Mouse (Mus musculus): ENCODE measurements around the gene Vps35l.

The Vps35l gene

DNA sequence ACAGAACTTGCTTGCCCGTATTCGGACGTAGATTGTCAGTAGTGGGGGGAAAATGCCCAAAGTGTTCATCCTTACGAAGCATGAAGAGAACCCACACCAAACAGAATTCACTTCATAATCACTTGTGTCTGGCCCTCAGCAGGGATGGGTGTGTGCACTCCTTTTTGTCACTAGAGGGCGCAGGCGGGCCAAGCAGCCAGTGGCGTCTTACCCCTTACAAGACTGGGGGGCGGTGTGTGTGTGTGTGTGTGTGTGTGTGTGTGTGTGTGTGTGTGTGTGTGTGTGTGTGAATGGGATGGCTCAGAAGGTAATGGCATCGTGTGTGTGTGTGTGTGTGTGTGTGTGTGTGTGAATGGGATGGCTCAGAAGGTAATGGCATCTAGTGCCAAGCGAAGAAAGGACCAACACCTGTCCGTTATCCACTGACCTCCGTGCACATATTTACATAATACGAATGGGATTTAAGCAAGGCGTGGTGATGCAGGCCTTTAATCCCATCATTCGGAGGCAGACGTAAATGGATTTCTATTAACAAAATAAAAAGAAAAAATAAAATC lies at the start of gene Vps35l:
Gene Vps35l, plus strand, starts transcription at position 252 of the 557 bp plus-strand sequence.
- ChIA-PET POLR2A (interaction anchor here (0.6 to 2.6 kb wide), 67 partner anchors 8 to 611 kb away, joined by 3 to 27 read pairs (median 5); partner anchors contain the start of genes Gprc5b (in 3 of the 4), Arl6ip1 (in 2 of the 4), Ccp110 (in 2 of the 4) and Gde1 (in 1 of the 4)), CTCF (interaction anchor here (0.6 to 2.1 kb wide), 40 partner anchors 8 to 1896 kb away, joined by 3 to 24 read pairs (median 4); partner anchors contain the start of genes Gprc5b (in 2 of the 4) and Ccp110 (in 1 of the 4))

DNA sequence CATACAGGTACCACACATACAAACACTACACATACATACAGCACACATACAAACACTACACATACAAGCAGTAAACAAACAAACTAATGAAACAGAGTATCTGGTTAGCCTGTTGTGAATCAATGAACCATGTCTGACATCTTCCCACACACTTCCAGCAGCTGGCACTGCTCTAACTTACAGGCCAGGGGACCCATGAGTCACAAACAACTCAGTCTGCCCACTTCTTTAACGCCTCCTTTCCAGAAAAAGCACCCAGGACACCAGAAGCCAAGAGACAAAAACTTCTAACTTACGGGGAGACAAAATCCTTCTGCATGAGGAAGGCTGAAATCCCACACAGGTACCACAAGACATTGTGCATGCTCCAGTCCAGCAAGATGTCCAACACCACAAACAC lies 48.7 kb upstream of the Vps35l start:
- ChIA-PET POLR2A (interaction anchor here in 2 of 4 experiments (1.0 to 2.5 kb wide), 4 partner anchors 10 to 97 kb away, joined by 3 to 7 read pairs (median 4); no protein-coding TSS in a partner anchor), CTCF (interaction anchor here in 2 of 4 experiments (0.6 to 1.1 kb wide), 2 partner anchors 12 to 244 kb away, joined by 3 to 5 read pairs; no protein-coding TSS in a partner anchor)

DNA sequence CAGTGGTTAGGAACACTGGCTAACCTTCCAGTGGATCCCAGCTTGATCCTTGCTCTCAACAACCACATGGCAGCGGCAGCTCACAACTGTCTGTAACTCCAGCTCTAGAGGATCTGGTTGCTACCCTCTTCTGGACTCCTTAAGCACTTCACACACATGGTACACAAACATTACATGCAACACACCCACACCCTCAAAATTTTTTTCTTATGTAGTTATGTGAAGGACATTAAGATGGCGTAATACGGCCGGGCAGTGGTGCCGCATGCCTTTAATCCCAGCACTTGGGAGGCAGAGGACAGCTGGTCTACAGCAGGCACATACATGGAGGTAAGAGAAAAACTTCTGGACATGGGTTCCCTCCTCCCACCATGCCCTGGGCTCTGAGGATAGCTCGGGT lies 43.9 kb upstream of the Vps35l start:
- POLR2A ChIA-PET = no interaction called here
- CTCF ChIA-PET = interaction anchor here in 1 of 4 experiments (1.5 kb wide), 1 partner anchor 101 kb away, joined by 3 read pairs; no protein-coding TSS in a partner anchor

DNA sequence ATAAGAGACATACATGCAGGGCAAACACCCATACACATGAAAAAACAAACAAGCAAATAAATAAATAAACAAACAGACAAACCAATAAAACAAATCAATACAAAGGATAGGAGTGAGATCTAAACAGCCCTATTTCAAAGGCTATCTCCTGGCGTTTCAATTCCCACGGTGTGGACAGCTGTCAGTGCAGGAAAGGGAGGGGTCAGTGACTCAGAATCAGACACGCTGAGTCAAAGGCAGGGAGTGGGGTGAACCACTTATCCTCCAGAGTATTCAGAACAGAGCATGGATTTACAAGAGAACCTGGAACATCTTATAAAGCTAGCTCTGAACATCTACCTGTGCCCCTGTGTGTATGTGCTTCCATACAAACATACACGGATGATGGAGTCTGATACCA lies 42.9 kb upstream of the Vps35l start:
- POLR2A ChIA-PET = no interaction called here
- CTCF ChIA-PET = interaction anchor here in 1 of 4 experiments (1.5 kb wide), 1 partner anchor 102 kb away, joined by 3 read pairs; no protein-coding TSS in a partner anchor

DNA sequence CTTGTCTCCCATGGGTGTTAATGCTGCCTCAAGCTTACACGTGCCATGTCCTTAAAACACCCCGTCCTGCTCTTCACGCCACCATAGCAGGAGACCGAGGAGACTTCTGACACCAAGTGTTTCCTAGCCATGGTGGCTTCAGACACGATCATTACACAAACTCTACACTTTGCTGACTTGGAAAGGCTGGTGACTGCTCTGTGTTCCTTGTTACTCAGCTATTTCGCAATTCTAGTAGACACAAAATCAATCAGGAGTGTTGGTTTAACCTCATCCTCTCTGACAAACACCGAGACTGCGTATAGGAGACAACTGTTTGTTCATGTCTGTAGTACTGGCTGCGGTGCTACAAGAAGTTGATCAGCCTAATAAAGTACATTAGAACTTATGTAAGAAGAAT lies 41.1 kb upstream of the Vps35l start:
- CTCF ChIA-PET = no interaction called here
- POLR2A ChIA-PET = interaction anchor here in 3 of 4 experiments (0.8 to 1.7 kb wide), 3 partner anchors 12 to 13 kb away, joined by 3 to 5 read pairs (median 3); partner anchors contain the start of gene Ccp110 (in 1 of the 3)

DNA sequence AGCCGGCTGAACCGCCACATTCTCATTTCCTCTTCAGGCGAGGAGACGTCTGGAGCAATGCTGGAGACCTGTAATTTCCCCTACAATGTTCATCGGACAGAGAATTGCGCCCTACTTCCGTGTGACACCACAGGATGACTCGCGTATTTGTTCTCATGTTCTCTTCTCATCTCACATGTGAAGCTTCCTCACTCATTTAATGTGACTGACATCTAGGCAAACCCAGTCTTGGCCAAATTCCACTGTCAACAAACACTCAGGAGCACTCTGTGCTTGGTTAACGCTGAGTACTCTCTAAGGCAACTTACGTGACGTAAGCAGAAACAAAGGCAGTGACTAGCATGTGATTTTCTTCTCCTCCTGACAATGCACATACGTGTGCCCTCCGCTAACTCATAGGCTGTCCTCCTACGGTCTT lies 36.9 kb upstream of the Vps35l start:
- ChIA-PET POLR2A (interaction anchor here in 3 of 4 experiments (0.9 to 2.3 kb wide), 7 partner anchors 9 to 170 kb away, joined by 3 to 6 read pairs (median 4); partner anchors contain the start of genes Ccp110 (in 1 of the 3), Coq7 (in 1 of the 3) and Vps35l (in 1 of the 3)), CTCF (no interaction called here)

DNA sequence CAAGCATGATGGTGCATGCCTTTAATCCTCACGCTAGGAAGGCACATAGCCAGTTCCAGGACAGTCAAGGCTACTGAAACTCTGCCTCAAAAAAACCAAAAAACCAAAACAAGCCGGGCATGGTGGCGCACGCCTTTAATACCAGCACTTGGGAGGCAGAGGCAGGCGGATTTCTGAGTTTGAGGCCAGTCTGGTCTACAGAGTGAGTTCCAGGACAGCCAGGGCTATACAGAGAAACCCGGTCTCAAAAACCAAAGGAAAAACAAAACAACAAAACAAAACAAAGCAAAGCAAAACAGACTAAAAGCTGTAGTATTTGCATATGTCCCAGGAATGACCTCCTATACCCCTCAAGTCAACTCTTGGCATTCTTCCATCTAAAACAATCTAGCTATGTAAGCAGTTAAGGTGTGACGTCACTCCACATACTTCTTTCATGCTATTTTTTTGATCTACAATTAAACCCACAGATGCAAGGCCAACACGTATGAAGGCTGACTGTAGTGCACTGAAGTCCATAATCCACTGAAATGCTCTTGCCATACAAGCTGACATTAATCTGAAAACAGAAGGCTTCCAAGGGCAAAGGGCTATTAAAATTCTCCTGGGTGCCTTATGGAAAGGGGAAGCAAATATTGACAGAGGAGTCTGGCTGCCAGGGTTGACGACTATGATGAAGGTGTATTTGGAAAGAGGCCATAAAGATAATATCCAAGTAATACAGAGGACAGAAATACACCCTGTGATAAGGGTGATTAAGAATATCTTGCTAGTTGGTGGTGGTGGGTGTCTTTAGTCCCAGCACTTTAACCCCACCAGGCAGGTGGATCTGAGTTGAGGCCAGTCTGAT lies 35.8 kb upstream of the Vps35l start:
- ChIA-PET CTCF (interaction anchor here in 1 of 4 experiments (0.5 kb wide), 1 partner anchor 107 kb away, joined by 6 read pairs; the partner anchor contains the start of gene Tmc5), POLR2A (interaction anchor here in 2 of 4 experiments (0.7 to 1.2 kb wide), 5 partner anchors 14 to 171 kb away, joined by 3 to 4 read pairs (median 3); partner anchors contain the start of gene Coq7 (in 1 of the 2))

DNA sequence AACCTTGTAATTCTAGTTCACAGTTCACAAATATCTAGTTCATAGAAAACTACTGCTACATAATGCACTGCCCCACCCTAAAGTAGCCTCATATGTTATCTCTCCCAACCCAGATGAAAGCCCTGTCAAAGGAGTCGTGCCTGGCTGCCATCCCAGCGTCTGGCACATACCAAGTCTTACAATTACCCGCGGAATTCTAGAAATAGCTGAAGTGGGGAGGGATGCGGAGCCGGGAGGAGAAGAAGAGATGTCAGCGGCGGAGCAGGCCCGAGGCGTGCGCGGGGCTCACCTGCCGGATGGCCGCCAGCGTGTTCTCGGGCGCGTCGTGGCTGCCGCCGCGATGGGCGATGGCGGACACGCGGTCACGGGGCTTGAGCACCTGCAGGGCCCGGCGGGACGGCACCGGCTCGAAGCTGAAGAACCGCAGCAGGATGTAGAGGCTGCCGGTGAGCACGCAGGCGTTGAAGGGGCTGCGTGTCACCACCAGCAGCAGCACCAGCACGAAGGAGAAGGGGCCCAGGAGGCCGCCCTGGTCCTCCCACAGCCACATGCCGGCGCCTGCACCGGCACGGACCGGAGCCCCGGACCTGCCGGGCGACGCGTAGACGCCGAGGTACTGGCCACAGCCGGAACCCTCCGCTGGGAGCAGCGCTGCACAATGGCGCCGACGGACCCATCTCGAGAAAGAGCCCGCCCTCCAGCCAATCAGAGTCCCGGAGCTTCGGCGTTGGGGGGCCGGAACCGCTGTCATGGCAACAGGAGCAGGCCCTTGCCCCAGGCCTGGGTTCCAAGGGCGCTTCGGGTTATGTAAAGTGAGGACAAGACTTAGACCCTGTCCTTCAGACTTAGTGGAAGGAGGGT lies 34.7 kb upstream of the Vps35l start, which contains the start of gene Gde1:
Gene Gde1, minus strand, starts transcription at position 678 of the 861 bp plus-strand sequence.
- CTCF ChIA-PET = interaction anchor here in 3 of 4 experiments (0.5 to 1.0 kb wide), 3 partner anchors 15 to 112 kb away, joined by 3 to 4 read pairs (median 3); no protein-coding TSS in a partner anchor
- POLR2A ChIA-PET = interaction anchor here in 3 of 4 experiments (0.5 to 1.3 kb wide), 14 partner anchors 9 to 578 kb away, joined by 3 to 9 read pairs (median 3); partner anchors contain the start of gene Vps35l (in 1 of the 3)

DNA sequence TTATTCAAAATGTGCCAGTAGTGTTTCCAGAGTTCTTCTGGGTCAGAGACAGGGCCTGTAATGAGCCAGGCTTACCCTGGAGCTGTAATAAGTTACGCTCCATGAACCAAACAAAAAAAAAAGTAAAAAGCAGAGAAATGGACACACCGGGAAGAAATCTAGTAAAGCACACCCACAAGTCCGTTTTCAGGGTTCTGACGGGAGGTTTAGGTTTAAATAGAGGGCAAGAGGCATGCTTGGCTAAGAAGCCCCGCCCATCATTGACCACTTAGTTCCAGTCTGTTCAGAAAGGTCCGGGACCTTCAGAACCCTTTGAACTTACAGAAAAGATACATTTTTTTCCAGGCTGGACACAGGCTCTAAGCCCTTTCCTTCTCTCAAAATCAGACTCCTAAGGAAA lies 34.0 kb upstream of the Vps35l start:
- ChIA-PET POLR2A (interaction anchor here in 3 of 4 experiments (0.5 to 1.3 kb wide), 9 partner anchors 8 to 112 kb away, joined by 3 to 9 read pairs (median 3); partner anchors contain the start of gene Vps35l (in 1 of the 3)), CTCF (interaction anchor here in 1 of 4 experiments (1.0 kb wide), 1 partner anchor 16 kb away, joined by 4 read pairs; no protein-coding TSS in a partner anchor)

DNA sequence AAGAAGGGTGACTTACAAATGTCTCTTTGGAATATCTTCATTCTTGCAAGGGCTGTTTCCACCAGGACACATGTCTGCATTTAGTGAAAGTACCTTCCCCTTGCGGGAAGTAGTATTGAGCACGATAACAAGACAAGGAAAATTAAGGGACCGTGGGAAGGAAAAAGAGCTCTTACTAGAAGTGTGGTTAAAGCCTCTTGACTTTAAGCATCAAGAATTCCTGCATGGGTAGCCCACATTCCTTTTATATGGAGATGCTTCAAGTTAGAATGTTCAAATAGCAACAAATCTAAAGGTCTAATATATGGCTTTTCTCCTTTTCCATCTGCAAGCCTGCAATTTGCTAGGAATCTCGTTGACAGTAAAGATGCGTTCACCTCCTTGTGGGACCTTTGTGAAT lies 33.5 kb upstream of the Vps35l start:
- CTCF ChIA-PET = no interaction called here
- POLR2A ChIA-PET = interaction anchor here in 1 of 4 experiments (1.2 kb wide), 2 partner anchors 22 to 27 kb away, joined by 3 read pairs; no protein-coding TSS in a partner anchor

DNA sequence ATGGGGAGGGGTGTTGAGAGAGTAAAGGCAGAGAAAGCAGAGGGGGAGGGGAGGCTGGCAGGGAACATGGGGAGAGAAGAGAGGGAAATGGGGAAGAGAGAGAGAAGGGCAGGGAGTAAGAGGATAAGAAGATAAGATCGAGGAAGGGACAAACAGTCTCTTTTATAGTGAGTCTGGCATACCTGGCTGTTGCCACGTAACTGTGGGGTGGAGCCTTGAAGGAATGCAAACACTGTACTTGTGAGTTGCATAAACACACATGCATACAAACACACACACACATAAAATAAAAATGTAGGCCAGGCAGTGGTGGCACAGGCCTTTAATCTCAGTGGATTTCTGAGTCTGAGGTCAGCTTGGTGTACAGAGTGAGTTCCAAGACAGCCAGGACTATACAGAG lies 32.8 kb upstream of the Vps35l start:
- POLR2A ChIA-PET = interaction anchor here in 1 of 4 experiments (0.7 kb wide), 1 partner anchor 13 kb away, joined by 3 read pairs; no protein-coding TSS in a partner anchor

DNA sequence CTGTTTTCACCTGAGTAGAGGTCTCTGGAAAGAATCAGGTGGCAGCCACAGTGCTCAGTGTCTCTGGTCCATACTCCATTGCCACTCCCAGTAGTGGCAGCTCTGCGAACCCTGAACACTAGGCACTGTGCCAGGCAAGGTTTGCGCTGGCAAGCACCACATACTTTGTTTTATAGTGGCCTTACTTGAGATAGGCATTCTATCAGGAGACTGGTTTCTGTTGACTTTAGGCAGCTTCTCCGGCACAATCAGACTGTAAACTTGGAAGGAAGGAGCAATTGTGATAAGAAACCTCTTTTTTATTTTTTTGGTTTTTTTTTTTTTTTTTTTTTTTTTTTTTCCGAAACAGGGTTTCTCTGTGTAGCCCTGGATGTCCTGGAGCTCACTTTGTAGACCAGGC lies 32.0 kb upstream of the Vps35l start:
- CTCF ChIA-PET = interaction anchor here in 1 of 4 experiments (0.6 to 0.7 kb wide), 4 partner anchors 33 to 360 kb away, joined by 3 to 13 read pairs (median 8); no protein-coding TSS in a partner anchor
- POLR2A ChIA-PET = interaction anchor here in 3 of 4 experiments (0.6 to 0.7 kb wide), 3 partner anchors 14 to 393 kb away, joined by 3 to 5 read pairs (median 3); no protein-coding TSS in a partner anchor

More for the DNA sequence above, 32.8 kb upstream of the Vps35l start:
- CTCF ChIA-PET = no interaction called here

DNA sequence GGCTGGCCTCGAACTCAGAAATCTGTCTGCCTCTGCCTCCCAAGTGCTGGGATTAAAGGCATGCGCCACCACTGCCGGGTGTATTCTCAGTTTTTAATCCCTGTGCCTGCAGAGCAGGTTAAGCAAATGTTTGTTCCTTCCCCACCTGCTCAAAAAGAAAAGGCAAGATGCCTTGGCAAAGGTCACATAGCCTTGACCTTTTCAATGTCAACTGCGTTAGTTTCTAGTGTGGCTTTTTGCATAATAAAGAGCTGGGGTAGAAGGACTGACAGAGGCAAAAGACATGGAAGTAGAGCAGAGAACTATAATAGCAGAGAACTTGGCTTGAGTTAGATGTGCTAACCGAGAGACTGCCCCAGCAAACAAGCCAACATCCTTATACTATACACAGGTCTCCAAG lies 29.2 kb upstream of the Vps35l start:
- CTCF ChIA-PET = interaction anchor here in 1 of 4 experiments (1.2 kb wide), 1 partner anchor 117 kb away, joined by 3 read pairs; no protein-coding TSS in a partner anchor
- POLR2A ChIA-PET = interaction anchor here in 3 of 4 experiments (0.6 to 3.4 kb wide), 10 partner anchors 11 to 581 kb away, joined by 3 to 19 read pairs (median 3); partner anchors contain the start of genes Vps35l (in 2 of the 3) and Arl6ip1 (in 1 of the 3)

DNA sequence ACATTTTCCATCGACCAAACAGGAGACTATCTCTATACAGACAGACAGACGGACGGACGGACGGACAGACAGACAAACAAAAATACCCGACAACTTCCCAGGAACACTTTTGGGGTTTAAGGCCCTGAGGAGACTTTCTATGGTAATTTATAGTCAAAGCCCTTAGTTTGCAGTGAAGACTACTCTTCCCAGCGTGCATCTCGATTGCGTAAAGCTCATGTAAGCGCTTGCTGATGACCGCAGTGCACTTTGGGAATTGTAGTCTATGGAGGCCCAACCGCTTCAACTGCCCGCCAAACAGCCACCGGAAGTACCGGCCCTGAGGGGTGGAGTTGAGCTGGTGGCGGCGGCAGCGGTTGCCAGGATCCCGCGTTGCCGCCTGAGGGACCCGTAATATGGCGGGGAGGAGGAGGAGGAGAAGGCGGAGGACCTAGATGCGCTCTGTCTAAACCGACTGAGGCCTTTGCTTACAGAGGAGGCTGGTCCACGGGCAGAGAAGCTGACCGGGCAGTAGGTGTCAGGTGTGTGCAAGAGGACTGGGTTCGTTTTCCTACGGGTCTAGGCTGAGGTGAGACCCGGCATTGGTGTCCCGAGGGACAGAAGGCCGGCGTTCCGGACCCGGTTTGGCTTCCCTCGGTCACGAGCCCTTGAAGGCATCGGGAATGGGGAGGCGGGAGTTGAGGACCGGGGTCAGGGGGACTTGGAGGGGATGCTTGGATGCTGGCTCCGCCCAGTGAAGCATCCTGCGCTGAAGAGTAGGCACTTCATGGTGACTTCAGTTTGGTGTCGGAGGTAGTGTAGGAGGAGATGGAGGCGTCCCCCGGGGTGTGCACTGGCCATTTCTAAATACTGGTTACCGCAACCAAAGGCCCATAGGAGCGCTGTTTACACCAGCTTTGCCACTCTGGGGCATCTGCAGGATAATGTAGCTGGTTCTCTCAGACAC lies 27.5 kb upstream of the Vps35l start, which contains the start of gene Ccp110:
Gene Ccp110, plus strand, starts transcription at position 325 of the 946 bp plus-strand sequence.
- ChIA-PET POLR2A (interaction anchor here in 3 of 4 experiments (0.6 to 3.4 kb wide), 23 partner anchors 9 to 604 kb away, joined by 3 to 22 read pairs (median 4); partner anchors contain the start of genes Vps35l (in 2 of the 3), Arl6ip1 (in 1 of the 3) and Smg1 (in 1 of the 3)), CTCF (interaction anchor here in 3 of 4 experiments (0.5 to 1.5 kb wide), 9 partner anchors 10 to 433 kb away, joined by 3 to 17 read pairs (median 4); partner anchors contain the start of gene Vps35l (in 1 of the 3))

DNA sequence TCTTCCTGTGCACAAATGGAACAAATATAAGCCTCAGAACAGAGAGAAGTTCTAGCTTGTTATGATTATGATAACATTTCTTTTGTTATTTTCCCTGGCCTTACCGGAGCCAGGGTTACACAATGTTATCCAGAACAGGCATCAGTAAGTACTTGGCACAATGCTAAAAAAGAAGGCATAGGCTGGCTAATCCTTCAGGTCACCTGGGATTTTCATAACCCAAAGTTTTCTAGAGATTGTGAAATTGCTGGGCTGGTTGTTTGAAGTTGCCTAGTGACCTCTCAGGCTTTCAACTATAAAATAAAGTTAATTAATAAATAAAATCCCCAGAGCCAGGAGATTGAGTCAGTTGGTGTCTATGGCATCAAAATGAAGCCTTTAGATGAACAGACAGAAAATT lies 25.2 kb upstream of the Vps35l start:
- CTCF ChIA-PET = no interaction called here
- POLR2A ChIA-PET = interaction anchor here in 2 of 4 experiments (0.8 to 1.4 kb wide), 5 partner anchors 9 to 22 kb away, joined by 3 to 4 read pairs (median 3); partner anchors contain the start of gene Gde1 (in 2 of the 2)

DNA sequence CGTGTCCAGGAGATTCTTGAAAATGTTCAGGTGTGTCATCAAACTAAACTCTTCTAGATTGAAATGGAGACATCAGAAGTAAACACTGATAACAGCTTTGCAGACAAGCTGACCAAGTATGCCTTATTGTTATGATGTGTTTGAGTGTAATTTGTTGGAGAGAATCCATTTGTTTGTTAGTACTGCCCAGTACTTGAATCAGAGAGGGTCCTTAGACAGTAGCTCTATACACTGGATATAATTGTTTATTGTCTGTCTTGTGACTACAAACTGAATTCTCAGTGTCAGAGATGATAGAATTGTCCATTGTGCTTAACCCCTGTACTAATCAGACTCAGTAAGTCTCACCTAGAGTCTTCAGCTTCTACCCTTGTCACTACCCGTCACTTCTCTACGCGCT lies 22.0 kb upstream of the Vps35l start:
- CTCF ChIA-PET = no interaction called here
- POLR2A ChIA-PET = interaction anchor here in 2 of 4 experiments (0.6 to 1.0 kb wide), 3 partner anchors 14 to 233 kb away, joined by 3 to 4 read pairs (median 3); no protein-coding TSS in a partner anchor
